Mouse (Mus musculus) heart, embryonic 10.5 days (tissue): ENCODE results near the gene Erfe. TPM values are rescaled to one million over a fixed set of nuclear protein-coding genes. Genes with fewer than 3 reads are reported as not detected.

ENCODE experiments used
- DNase-seq: peaks from one replicate; pipeline ENCODE4 v3.0.0-alpha.2; 2017; ENCODE audit warnings: low spot score
- H3K27ac ChIP-seq: fragments of 300-500 bp; sonication (generic); 2 replicates; pipeline ENCODE4 v1.5.1; 2016; ENCODE audit warnings: mild to moderate bottlenecking
- H3K27me3 ChIP-seq: fragments of 300-500 bp; sonication (generic); 2 replicates; pipeline ENCODE4 v1.6.1; 2016; ENCODE audit warnings: mild to moderate bottlenecking; ENCODE audit not compliant: poor library complexity, insufficient read depth, severe bottlenecking
- H3K36me3 ChIP-seq: fragments of 300-500 bp; sonication (generic); 2 replicates; pipeline ENCODE4 v1.6.1; 2016; ENCODE audit warnings: mild to moderate bottlenecking, moderate library complexity
- H3K4me1 ChIP-seq: fragments of 300-500 bp; sonication (generic); 2 replicates; pipeline ENCODE4 v1.6.1; 2016; ENCODE audit warnings: mild to moderate bottlenecking
- H3K4me3 ChIP-seq: fragments of 300-500 bp; sonication (generic); 2 replicates; pipeline ENCODE4 v1.5.1; 2016; ENCODE audit warnings: mild to moderate bottlenecking, moderate library complexity
- H3K9me3 ChIP-seq: fragments of 300-500 bp; sonication (generic); 2 replicates; pipeline ENCODE4 v1.6.1; 2016; ENCODE audit warnings: mild to moderate bottlenecking, moderate library complexity
- WGBS: fragments of 180-500 bp; shearing (Covaris S2); methylation state at CpG from one replicate; pipeline ENCODE4 v1.1.7; 2016; 5-methylcytosine and 5-hydroxymethylcytosine counted together
- polyA plus RNA-seq: library from polyadenylated mRNA; unstranded; fragments of >200 nt; fragmentation: Nextera tagmentation; extraction: Ambion mirVana; gene quantifications from 2 replicates; pipeline ENCODE4 v1.2.1, GENCODE M21; 2016

Gene Erfe
- 2.2 TPM in 2 replicates for polyA plus RNA-seq

DNA sequence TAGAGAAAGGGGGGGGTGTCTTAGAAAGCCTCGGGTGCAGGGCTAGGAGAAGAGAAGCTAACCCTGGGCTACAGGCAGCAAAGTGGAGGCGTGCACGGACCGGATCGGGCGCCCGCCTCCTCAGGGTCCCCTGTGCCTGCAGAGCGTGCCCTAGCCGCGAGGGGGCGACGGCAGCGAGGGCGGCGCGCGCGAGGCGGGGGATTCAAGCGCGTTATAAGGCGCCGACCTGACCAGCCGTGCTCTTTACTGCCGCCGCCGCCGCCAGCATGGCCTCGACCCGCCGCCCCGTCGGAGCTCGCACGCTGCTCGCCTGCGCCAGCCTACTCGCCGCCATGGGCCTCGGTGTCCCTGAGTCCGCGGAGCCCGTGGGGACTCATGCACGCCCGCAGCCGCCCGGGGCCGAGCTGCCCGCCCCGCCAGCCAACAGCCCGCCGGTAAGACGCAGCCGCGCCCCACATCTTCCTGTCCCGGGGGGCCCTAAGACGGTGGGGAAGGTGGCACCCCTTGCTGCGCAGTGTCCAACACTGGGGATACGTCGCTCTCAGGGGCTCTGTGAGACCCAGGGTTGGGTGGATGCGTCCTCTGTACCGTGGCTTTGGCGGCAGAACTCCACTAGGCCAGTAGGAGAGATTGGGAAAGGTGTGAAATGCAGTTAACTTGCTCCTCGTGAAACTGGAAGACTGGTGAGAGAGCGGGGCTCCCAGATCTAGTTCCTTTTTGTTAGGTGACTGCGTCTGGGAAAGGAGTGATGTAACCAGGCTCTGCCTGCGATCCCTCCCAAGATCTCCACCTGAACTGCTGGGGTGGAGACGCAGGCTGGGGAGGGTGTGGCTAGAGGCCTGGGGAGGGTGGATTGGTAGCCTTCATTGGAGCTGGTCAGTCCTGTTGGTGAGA lies at the start of gene Erfe:
Gene Erfe (plus strand): TSS at position 216 of the 894 bp plus-strand sequence.
- peaks cover 22% of the 10 kb centered on the region for H3K4me1 ChIP-seq
- peak within 1 kb of the TSS; percentile 77 for H3K27ac ChIP-seq
- peaks cover 50% of the 10 kb centered on the region for H3K36me3 ChIP-seq
- peaks cover 13% of the 10 kb centered on the region for H3K9me3 ChIP-seq
- no peak for DNase-seq
- WGBS: 1% methylated on average over 68 of the region's 68 CpGs
- peak within 1 kb of the TSS; percentile 64 for H3K4me3 ChIP-seq
- H3K27me3 ChIP-seq: peaks cover 23% of the 10 kb centered on the region

DNA sequence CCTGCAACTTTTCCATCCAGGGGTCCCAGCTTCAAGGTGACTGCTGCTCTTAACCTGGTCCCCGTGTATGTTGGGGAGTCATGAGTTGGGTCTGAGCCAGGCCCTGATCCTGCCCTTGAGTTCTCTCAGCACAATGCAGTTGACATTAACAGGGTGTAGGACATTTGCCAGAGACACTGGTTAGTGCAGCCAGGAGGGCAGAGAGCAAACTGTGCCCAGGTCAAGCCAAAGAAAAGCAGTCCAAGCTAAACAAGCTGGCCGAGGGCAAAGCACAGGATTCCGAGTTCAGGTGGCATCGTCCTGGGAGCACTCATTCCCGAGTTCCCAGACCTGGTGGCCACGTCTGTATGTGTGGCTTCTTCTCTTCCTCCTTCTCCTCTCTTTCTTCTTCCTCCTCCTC lies 48.6 kb upstream of the Erfe start:
- Histone ChIP-seq H3K36me3 (peaks cover 4% of the 10 kb centered on the region; the same call in 1 of the 2 replicates), H3K9me3 (no peaks in the 10 kb centered on the region), H3K27me3 (peaks cover under 1% of the 10 kb centered on the region; the same call in 1 of the 2 replicates), H3K4me1 (peaks cover 48% of the 10 kb centered on the region), H3K4me3 (no peak overlapping the region), H3K27ac (no peak overlapping the region)
- DNase-seq: no peak
- 77% methylated on average over 6 of the region's 6 CpGs for WGBS

GRCm38 (mm10) chr1:91321760-91322438 lies 44.3 kb upstream of the Erfe start, which contains the start of gene Espnl:
Gene Espnl (plus strand): TSS chr1:91322075.
- H3K27ac ChIP-seq: peak within 1 kb of the TSS; percentile 74
- H3K4me3 ChIP-seq: peak within 1 kb of the TSS; percentile 6; the same call in 1 of the 2 replicates
- no peak for DNase-seq
- WGBS: 43% methylated on average over 19 of the region's 19 CpGs
- H3K4me1 ChIP-seq: peaks cover 35% of the 10 kb centered on the region
- peaks cover 15% of the 10 kb centered on the region; the same call in 1 of the 2 replicates for H3K27me3 ChIP-seq
- no peaks in the 10 kb centered on the region for H3K9me3 ChIP-seq
- H3K36me3 ChIP-seq: no peaks in the 10 kb centered on the region

- WGBS: 79% methylated on average over 2 of the region's 2 CpGs
- no peak overlapping the region for H3K27ac ChIP-seq
- no peaks in the 10 kb centered on the region for H3K36me3 ChIP-seq
Observed at GRCm38 (mm10) chr1:91324646-91325045, 41.6 kb upstream of the Erfe start.

DNA sequence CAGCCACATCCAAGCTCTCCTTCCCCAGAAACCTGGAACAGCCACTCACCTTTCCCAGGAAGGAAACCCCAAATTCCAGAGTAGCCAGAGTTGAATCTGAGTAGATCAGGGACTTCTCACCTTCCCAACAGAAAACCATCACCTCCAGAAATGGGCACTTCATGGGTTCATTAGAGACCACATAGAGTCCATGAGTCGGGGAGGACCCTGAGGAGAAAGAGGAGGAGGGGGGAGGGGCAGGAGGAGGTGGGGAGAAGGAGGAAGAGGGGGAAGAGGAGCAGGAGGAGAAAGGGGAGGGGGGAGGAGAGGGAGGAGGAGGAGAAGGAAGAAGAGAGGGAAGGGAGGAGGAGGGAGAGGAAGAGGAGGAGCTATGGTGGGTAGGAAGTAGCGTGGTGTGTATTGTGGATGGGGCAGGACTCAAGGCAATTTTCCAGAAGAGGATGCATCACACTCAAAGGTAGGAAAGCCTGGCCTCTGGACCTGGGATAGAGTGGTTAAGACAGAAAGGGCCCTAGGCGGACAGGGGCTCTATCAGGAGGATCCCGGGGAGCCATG lies 40.7 kb upstream of the Erfe start:
- 61% methylated on average over 4 of the region's 4 CpGs for WGBS
- peaks cover 36% of the 10 kb centered on the region for H3K4me1 ChIP-seq
- no peaks in the 10 kb centered on the region for H3K9me3 ChIP-seq
- H3K27ac ChIP-seq: no peak overlapping the region
- no peak for DNase-seq
- H3K27me3 ChIP-seq: peaks cover 27% of the 10 kb centered on the region
- H3K36me3 ChIP-seq: no peaks in the 10 kb centered on the region
- no peak overlapping the region for H3K4me3 ChIP-seq

More at GRCm38 (mm10) chr1:91324646-91325045, 41.6 kb upstream of the Erfe start:
- H3K9me3 ChIP-seq: no peaks in the 10 kb centered on the region
- H3K4me1 ChIP-seq: peaks cover 36% of the 10 kb centered on the region
- H3K27me3 ChIP-seq: peaks cover 27% of the 10 kb centered on the region; the same call in 1 of the 2 replicates
- DNase-seq: no peak
- H3K4me3 ChIP-seq: no peak overlapping the region

- H3K4me1 ChIP-seq: peaks cover 39% of the 10 kb centered on the region
- WGBS: 52% methylated on average over 4 of the region's 4 CpGs
- no peaks in the 10 kb centered on the region for H3K9me3 ChIP-seq
- no peak overlapping the region for H3K27ac ChIP-seq
- no peak overlapping the region for H3K4me3 ChIP-seq
- H3K36me3 ChIP-seq: no peaks in the 10 kb centered on the region
- DNase-seq: no peak
- H3K27me3 ChIP-seq: peaks cover 26% of the 10 kb centered on the region
Observed at GRCm38 (mm10) chr1:91332102-91332501, 34.1 kb upstream of the Erfe start.

GRCm38 (mm10) chr1:91333582-91333981 lies 32.6 kb upstream of the Erfe start:
- no peak for DNase-seq
- no peaks in the 10 kb centered on the region for H3K9me3 ChIP-seq

GRCm38 (mm10) chr1:91337355-91337754 lies 28.9 kb upstream of the Erfe start:
- peaks cover 61% of the 10 kb centered on the region for H3K27me3 ChIP-seq
- WGBS: 89% methylated on average over 7 of the region's 7 CpGs

More at GRCm38 (mm10) chr1:91333582-91333981, 32.6 kb upstream of the Erfe start:
- Histone ChIP-seq H3K36me3 (no peaks in the 10 kb centered on the region), H3K27me3 (peaks cover 28% of the 10 kb centered on the region), H3K27ac (peak overlapping the region; percentile 57; the same call in 1 of the 2 replicates), H3K4me3 (no peak overlapping the region), H3K4me1 (peaks cover 43% of the 10 kb centered on the region)

GRCm38 (mm10) chr1:91344001-91344400 lies 22.2 kb upstream of the Erfe start:
- Histone ChIP-seq H3K4me1 (peaks cover 21% of the 10 kb centered on the region), H3K27me3 (peaks cover 82% of the 10 kb centered on the region), H3K36me3 (no peaks in the 10 kb centered on the region), H3K27ac (no peak overlapping the region), H3K4me3 (no peak overlapping the region; the same call in 1 of the 2 replicates), H3K9me3 (no peaks in the 10 kb centered on the region)
- 74% methylated on average over 3 of the region's 3 CpGs for WGBS
- DNase-seq: no peak

More at GRCm38 (mm10) chr1:91337355-91337754, 28.9 kb upstream of the Erfe start:
- Histone ChIP-seq H3K4me1 (peaks cover 35% of the 10 kb centered on the region), H3K36me3 (no peaks in the 10 kb centered on the region), H3K27ac (no peak overlapping the region), H3K4me3 (no peak overlapping the region), H3K9me3 (no peaks in the 10 kb centered on the region)
- DNase-seq: no peak

DNA sequence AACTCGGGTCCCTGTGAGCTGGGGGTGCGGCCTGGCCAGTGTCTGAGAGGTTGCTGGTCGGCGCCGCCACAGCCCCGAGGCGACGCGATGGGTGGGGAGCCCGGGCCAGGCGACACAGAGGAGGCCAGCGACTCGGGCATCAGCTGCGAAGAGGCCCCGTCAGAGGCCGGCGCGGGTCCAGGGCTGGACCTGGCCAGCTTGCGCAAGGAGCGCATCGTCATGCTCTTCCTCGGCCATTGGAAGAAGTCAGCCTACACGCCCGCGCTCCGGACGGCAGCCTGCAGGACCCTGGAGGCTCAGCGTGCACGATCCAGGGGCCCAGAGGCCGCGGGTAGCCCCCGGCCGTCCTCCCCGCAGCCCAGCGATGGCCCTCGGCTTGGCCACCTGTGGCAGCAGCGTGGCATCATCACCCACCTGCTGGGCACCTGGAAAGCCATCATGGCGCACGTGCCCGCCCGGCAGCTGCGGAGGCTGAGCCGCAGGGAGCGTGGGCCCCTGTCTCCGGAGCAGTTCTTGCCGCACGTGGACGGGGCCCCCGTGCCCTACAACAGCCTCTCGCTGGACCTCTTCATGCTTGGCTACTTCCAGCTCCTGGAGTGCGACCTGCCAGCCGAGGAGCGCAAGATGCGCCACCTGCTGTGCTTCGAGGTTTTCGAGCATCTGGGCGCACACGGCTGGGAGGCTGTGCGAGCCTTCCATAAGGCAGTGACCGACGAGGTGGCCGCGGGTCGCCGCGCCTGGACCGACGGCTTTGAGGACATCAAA lies 21.1 kb upstream of the Erfe start:
- Histone ChIP-seq H3K27me3 (peaks cover 71% of the 10 kb centered on the region), H3K4me3 (peak overlapping the region; percentile 56), H3K4me1 (peaks cover 24% of the 10 kb centered on the region), H3K9me3 (no peaks in the 10 kb centered on the region), H3K36me3 (no peaks in the 10 kb centered on the region), H3K27ac (peak overlapping the region; percentile 67)
- no peak for DNase-seq
- WGBS: 4% methylated on average over 68 of the region's 68 CpGs

DNA sequence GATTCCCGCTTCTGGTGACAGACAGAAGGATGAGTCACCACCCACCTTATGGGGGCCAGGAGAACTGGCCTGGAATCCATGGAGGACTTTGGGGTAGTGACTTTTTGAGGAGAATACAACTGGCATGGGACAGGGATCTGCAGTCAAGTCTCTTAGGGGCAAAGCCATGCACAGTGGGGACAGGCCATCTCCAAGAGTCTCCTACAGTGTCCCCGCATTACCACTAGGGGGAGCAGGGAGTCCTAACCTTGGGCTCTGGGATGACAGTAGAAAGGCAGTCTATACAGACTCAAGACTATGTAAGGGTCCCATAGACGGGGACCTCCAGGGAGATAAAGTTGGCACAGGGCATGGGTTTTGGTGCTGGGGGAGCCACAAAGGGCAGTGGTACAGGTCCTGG lies 19.3 kb upstream of the Erfe start:
- Histone ChIP-seq H3K4me1 (peaks cover 41% of the 10 kb centered on the region), H3K36me3 (no peaks in the 10 kb centered on the region), H3K9me3 (no peaks in the 10 kb centered on the region), H3K27ac (no peak overlapping the region), H3K4me3 (no peak overlapping the region), H3K27me3 (peaks cover 55% of the 10 kb centered on the region)
- WGBS: 34% methylated on average over 3 of the region's 3 CpGs
- DNase-seq: peak; percentile 84

- Histone ChIP-seq H3K9me3 (no peaks in the 10 kb centered on the region), H3K27me3 (peaks cover 16% of the 10 kb centered on the region), H3K4me3 (peak within 1 kb of the TSS; percentile 55), H3K36me3 (peaks cover 26% of the 10 kb centered on the region), H3K4me1 (peaks cover 51% of the 10 kb centered on the region), H3K27ac (peak within 1 kb of the TSS; percentile 91)
- DNase-seq: no peak
- 25% methylated on average over 4 of the region's 4 CpGs for WGBS
Observed at GRCm38 (mm10) chr1:91350841-91351240, 15.4 kb upstream of the Erfe start, which contains the start of gene Klhl30. Gene Klhl30 (plus strand): TSS chr1:91351016.
